Mouse (Mus musculus) embryo, embryonic 9.5 days (tissue): ENCODE measurements at regions not wholly inside any gene's neighbourhood (a gene's known extent, or its start where the extent isn't known, plus 50 kb on each side); places are given as distances from the start of the nearest gene placed in this dataset.

Experiments used
- DNase-seq: peaks from one replicate; pipeline ENCODE4 v3.0.0-alpha.2; 2017; ENCODE audit errors: extremely low spot score

- DNase-seq = no peak
These were observed 53.6 kb upstream of the Mvb12b start for GRCm38 (mm10) chr2:33941316-33941715.

GRCm38 (mm10) chr2:33939836-33940235 is 52.1 kb upstream of the Mvb12b start:
- DNase-seq = no peak
